ENCODE assay signal across 8 mouse cellular contexts in the genomic region with DNA sequence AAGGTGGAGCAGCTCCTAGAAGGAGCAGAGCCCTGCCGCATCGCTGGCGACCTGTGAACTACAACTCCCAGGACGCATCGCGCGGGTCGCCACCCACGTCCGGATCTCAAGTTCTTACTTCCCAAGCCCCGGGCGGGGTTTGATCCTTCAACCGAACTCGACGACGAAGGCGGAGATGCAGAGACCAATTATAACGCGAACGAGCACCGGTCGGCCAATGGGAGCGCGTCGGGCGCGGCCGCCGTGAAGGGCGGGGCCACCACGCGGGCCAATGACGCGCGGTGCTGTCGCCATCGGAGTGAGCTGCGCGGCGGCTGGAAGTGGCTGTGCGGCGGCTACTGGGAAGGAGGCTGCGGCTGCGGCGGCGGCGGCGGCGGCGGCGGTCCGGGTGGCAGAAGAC. TPM values are rescaled to one million over a fixed set of nuclear protein-coding genes. Genes with fewer than 3 reads are reported as not detected.
DNase-seq lines count a peak whose midpoint lies in the region; ATAC-seq and TF ChIP-seq lines count a peak whose summit lies in the region.

A gene (plus strand): TSS at position 284 of the 400 bp plus-strand sequence.

- H3K27me3 ChIP-seq in G1E (ENCODE audit: insufficient read depth, low read length), result no peaks in the 10 kb centered on the region
- no peaks in the 10 kb centered on the region for H3K27me3 ChIP-seq in forebrain, embryonic 16.5 days (replicated peaks; ENCODE audit: control insufficient read depth, insufficient read depth, low read length)
- H3K27me3 ChIP-seq in lung, embryonic 14.5 days (ENCODE audit: insufficient read depth, low read length), result no peaks in the 10 kb centered on the region
- no peaks in the 10 kb centered on the region for H3K27me3 ChIP-seq in thymus, adult 2 months (ENCODE audit: control insufficient read depth, insufficient read depth, low read length)

- H3K9ac ChIP-seq in forebrain, embryonic 16.5 days (replicated peaks; ENCODE audit: low read depth, low read length), result peak within 1 kb of the TSS; percentile 76
- H3K9ac ChIP-seq in lung, embryonic 14.5 days, result peak within 1 kb of the TSS; percentile 73

- DNase-seq in G1E (ENCODE audit: low spot score), result peak; percentile 93
- DNase-seq in cerebellum, adult 18-20 months, result peak; percentile 96 to 99
- DNase-seq in heart, postnatal 36 days, result peak; percentile 90 to 92
- peak; percentile 97 to 99 for DNase-seq in layer of hippocampus, adult 2 months (ENCODE audit: low spot score in 2 of 2)
- DNase-seq in lung, embryonic 14.5 days, result peak; percentile 100
- DNase-seq in thymus, adult 2 months, result peak; percentile 96

- intact Hi-C loops in heart, postnatal 36 days (cut with DNase I), result no loop called here

- peak within 1 kb of the TSS; percentile 80 for H3K4me3 ChIP-seq in G1E (ENCODE audit: low read depth, low read length)
- H3K4me3 ChIP-seq in forebrain, embryonic 16.5 days (replicated peaks; ENCODE audit: low read length), result peak within 1 kb of the TSS; percentile 74
- H3K4me3 ChIP-seq in layer of hippocampus, adult 2 months, result peak within 1 kb of the TSS; percentile 72
- H3K4me3 ChIP-seq in lung, embryonic 14.5 days (ENCODE audit: low read depth, low read length), result peak within 1 kb of the TSS; percentile 83
- peak within 1 kb of the TSS; percentile 81 for H3K4me3 ChIP-seq in olfactory bulb, adult 2 months (ENCODE audit: insufficient read depth, low read depth, low read length)
- H3K4me3 ChIP-seq in thymus, adult 2 months (ENCODE audit: control insufficient read depth, insufficient read depth, low read length), result peak within 1 kb of the TSS; percentile 61

- peaks cover 67% of the 10 kb centered on the region for H3K4me1 ChIP-seq in G1E (ENCODE audit: insufficient read depth, low read depth, low read length)
- peaks cover 31% of the 10 kb centered on the region for H3K4me1 ChIP-seq in forebrain, embryonic 16.5 days (replicated peaks; ENCODE audit: control insufficient read depth, insufficient read depth, low read length)
- peaks cover 13% of the 10 kb centered on the region for H3K4me1 ChIP-seq in lung, embryonic 14.5 days (ENCODE audit: insufficient read depth)
- H3K4me1 ChIP-seq in olfactory bulb, adult 2 months (ENCODE audit: control insufficient read depth, insufficient read depth, low read length), result peaks cover 27% of the 10 kb centered on the region
- H3K4me1 ChIP-seq in thymus, adult 2 months (replicated peaks; ENCODE audit: control insufficient read depth, insufficient read depth, low read length), result peaks cover 23% of the 10 kb centered on the region

- H3K4me2 ChIP-seq in forebrain, embryonic 16.5 days (ENCODE audit: low read length), result peak within 1 kb of the TSS; percentile 76
- H3K4me2 ChIP-seq in lung, embryonic 14.5 days, result peak within 1 kb of the TSS; percentile 87

- peak; percentile 67 for TF ChIP-seq POLR2A in olfactory bulb, adult 2 months (IDR thresholded peaks at IDR 0.05; ENCODE audit: insufficient read depth, low read depth, low read length)
- peak; percentile 75 for TF ChIP-seq POLR2A in thymus, adult 2 months (IDR thresholded peaks at IDR 0.05; ENCODE audit: control insufficient read depth, extremely low read depth, insufficient read depth, low read length, poor library complexity)

- H3K9me3 ChIP-seq in G1E (replicated peaks), result no peaks in the 10 kb centered on the region
- no peaks in the 10 kb centered on the region for H3K9me3 ChIP-seq in forebrain, embryonic 16.5 days (ENCODE audit: control insufficient read depth, low read length)
- no peaks in the 10 kb centered on the region for H3K9me3 ChIP-seq in lung, embryonic 14.5 days (ENCODE audit: low read depth, low read length)

- peak; percentile 81 for ATAC-seq in G1E (ENCODE audit: extremely low read depth, insufficient number of reproducible peaks, low FRiP score, poor library complexity, severe bottlenecking)
- ATAC-seq in forebrain, embryonic 16.5 days, result peak; percentile 91
- ATAC-seq in lung, embryonic 14.5 days (ENCODE audit: insufficient read depth), result peak; percentile 87

- peaks cover 67% of the 10 kb centered on the region for H3K36me3 ChIP-seq in G1E (replicated peaks)
- peaks cover 3% of the 10 kb centered on the region; the same call in 1 of the 2 replicates for H3K36me3 ChIP-seq in forebrain, embryonic 16.5 days (ENCODE audit: control insufficient read depth, insufficient read depth)
- H3K36me3 ChIP-seq in lung, embryonic 14.5 days (ENCODE audit: insufficient read depth), result peaks cover 34% of the 10 kb centered on the region
- peaks cover 14% of the 10 kb centered on the region for H3K36me3 ChIP-seq in thymus, adult 2 months (ENCODE audit: control insufficient read depth, insufficient read depth, low read length)

- 0% methylated on average over 42 of the region's 52 CpGs for WGBS in forebrain, embryonic 16.5 days
- WGBS in lung, embryonic 14.5 days, result under 1% methylated on average over 44 of the region's 52 CpGs
- WGBS in olfactory bulb, adult 2 months, result under 1% methylated on average over 52 of the region's 52 CpGs
- WGBS in thymus, adult 2 months, result under 1% methylated on average over 51 of the region's 52 CpGs

- peak within 1 kb of the TSS; percentile 83 for H3K27ac ChIP-seq in forebrain, embryonic 16.5 days (ENCODE audit: low read length)
- H3K27ac ChIP-seq in layer of hippocampus, adult 2 months, result peak within 1 kb of the TSS; percentile 97
- H3K27ac ChIP-seq in lung, embryonic 14.5 days (ENCODE audit: low read depth), result peak within 1 kb of the TSS; percentile 54; the same call in 1 of the 2 replicates
- H3K27ac ChIP-seq in olfactory bulb, adult 2 months (ENCODE audit: insufficient read depth, low read depth, low read length), result no peak within 1 kb of the TSS
- H3K27ac ChIP-seq in thymus, adult 2 months (ENCODE audit: control insufficient read depth, insufficient read depth, low read length), result no peak within 1 kb of the TSS

- TF ChIP-seq CTCF in G1E (IDR thresholded peaks at IDR 0.05; ENCODE audit: low read depth, low read length), result no peak
- no peak for TF ChIP-seq CTCF in layer of hippocampus, adult 2 months (conservative IDR thresholded peaks at IDR 0.05)
- TF ChIP-seq CTCF in lung, embryonic 14.5 days (IDR thresholded peaks at IDR 0.05; ENCODE audit: low read depth), result no peak
- no peak for TF ChIP-seq CTCF in olfactory bulb, adult 2 months (IDR thresholded peaks at IDR 0.05; ENCODE audit: insufficient read depth, low read depth, low read length)
- TF ChIP-seq CTCF in thymus, adult 2 months (IDR thresholded peaks at IDR 0.05; ENCODE audit: borderline replicate concordance, control insufficient read depth, extremely low read depth, insufficient read depth, low read length, poor library complexity), result peak; percentile 59; the same call in 1 of the 2 replicates

RNA-seq across cellular contexts. Expression of the gene that starts here (rescaled TPM):
- 51.9 and 56.2 TPM in 2 replicates for total RNA-seq in G1E (2014; fragmentation: Nextera tagmentation)
- 16.2 and 19.6 TPM in 2 replicates for total RNA-seq in G1E (2017)
- polyA plus RNA-seq in G1E (2012), result 209 and 288 TPM in 2 replicates
- polyA plus RNA-seq in forebrain, embryonic 16.5 days (2015; fragmentation: Nextera tagmentation; extraction: Ambion mirVana), result 218 and 236 TPM in 2 replicates
- total RNA-seq in heart, postnatal 36 days (2021), result 10 to 100 TPM; 32.1 to 32.3 TPM
- 10 to 100 TPM; 83.2 to 89.7 TPM for total RNA-seq in layer of hippocampus, adult 2 months (2021)
- 101 and 111 TPM in 2 replicates for polyA plus RNA-seq in lung, embryonic 14.5 days (2014; fragmentation: Nextera tagmentation; extraction: Ambion mirVana)
- polyA plus RNA-seq in olfactory bulb, adult 2 months (2012; ENCODE audit: insufficient read depth, insufficient read length, low replicate concordance, missing spikeins), result not detected in 2 replicates
- 201 and 216 TPM in 2 replicates for polyA plus RNA-seq in thymus, adult 2 months (2012; rRNA removed)

Comparison
In these comparisons a context has a peak if more than half of its experiments do, and no peak if none do; other contexts are left out.
1. H3K27ac ChIP-seq: peak in forebrain, embryonic 16.5 days (single experiment), layer of hippocampus, adult 2 months (single experiment) and lung, embryonic 14.5 days (single experiment); none in olfactory bulb, adult 2 months (single experiment) and thymus, adult 2 months (single experiment).
2. Peak in every context shown above with its lines, with median percentiles within 50 percentile points of each other: ATAC-seq, DNase-seq and H3K4me3 ChIP-seq.